Mouse (Mus musculus): Measurements from ENCODE around the gene Cnppd1.

- TF ChIP-seq CTCF (IDR thresholded peaks at IDR 0.05; ENCODE audit: insufficient read depth, low read length), result no peak
- no peak for TF ChIP-seq POLR2A (IDR thresholded peaks at IDR 0.05; ENCODE audit: borderline replicate concordance, extremely low read depth, low read depth, low read length)
Measured at GRCm38 (mm10) chr1:75125418-75125817, 17.1 kb downstream of the Cnppd1 start.
